In genomic region chr4:75953349-75954060, GRCm38 (mm10) we compare ENCODE assay signal across 13 mouse cellular contexts.
DNase-seq lines count a peak whose midpoint lies in the region; ATAC-seq lines count a peak whose summit lies in the region.
"Had no signal": no experiment of that assay in that cellular context is flagged by ENCODE, and none has a peak within 500 bp of the region (broad histone marks: within the 10 kb centered on the region; RNA-seq: fewer than 3 reads in every experiment).

No protein-coding gene starts in this region.

- H3K9me3 ChIP-seq in heart, embryonic 15.5 days (replicated peaks) = no peaks in the 10 kb centered on the region
- no peaks in the 10 kb centered on the region for H3K9me3 ChIP-seq in limb, embryonic 13.5 days
- H3K9me3 ChIP-seq: embryonic facial prominence, embryonic 12.5 days; neural tube, embryonic 15.5 days had no signal

- peaks cover 4% of the 10 kb centered on the region; the same call in 1 of the 2 replicates for H3K36me3 ChIP-seq in heart, embryonic 15.5 days
- H3K36me3 ChIP-seq in limb, embryonic 13.5 days = peaks cover 19% of the 10 kb centered on the region

- ATAC-seq in heart, embryonic 15.5 days (replicated peaks; ENCODE audit: insufficient number of reproducible peaks, insufficient read depth, low FRiP score, low read depth) = peak; percentile 64
- peak; percentile 91 for ATAC-seq in limb, embryonic 13.5 days (ENCODE audit: low FRiP score, low read depth)

- H3K9ac ChIP-seq in heart, embryonic 15.5 days = no peak overlapping the region
- H3K9ac ChIP-seq in limb, embryonic 13.5 days = no peak overlapping the region
- H3K9ac ChIP-seq: embryonic facial prominence, embryonic 12.5 days; hindbrain, embryonic 14.5 days; neural tube, embryonic 15.5 days had no signal

- H3K4me3 ChIP-seq in heart, embryonic 15.5 days = no peak overlapping the region
- no peak overlapping the region for H3K4me3 ChIP-seq in limb, embryonic 13.5 days
- H3K4me3 ChIP-seq: embryonic facial prominence, embryonic 12.5 days; left cerebral cortex, adult 2 months; neural tube, embryonic 15.5 days had no signal

- peak overlapping the region; percentile 55 for H3K27ac ChIP-seq in heart, embryonic 15.5 days
- H3K27ac ChIP-seq in limb, embryonic 13.5 days = no peak overlapping the region
- H3K27ac ChIP-seq: embryonic facial prominence, embryonic 12.5 days; hindbrain, embryonic 14.5 days; left cerebral cortex, adult 2 months; neural tube, embryonic 15.5 days had no signal

- WGBS in heart, embryonic 15.5 days = 38% methylated on average over 6 of the region's 6 CpGs
- WGBS in limb, embryonic 13.5 days = 42% methylated on average over 6 of the region's 6 CpGs

- peaks cover 7% of the 10 kb centered on the region for H3K4me1 ChIP-seq in heart, embryonic 15.5 days (replicated peaks)
- H3K4me1 ChIP-seq in limb, embryonic 13.5 days = peaks cover 4% of the 10 kb centered on the region; the same call in 1 of the 2 replicates
- H3K4me1 ChIP-seq: embryonic facial prominence, embryonic 12.5 days; neural tube, embryonic 15.5 days had no signal

- DNase-seq in heart, adult 11 months = no peak
- peak; percentile 10 to 48 for DNase-seq in kidney, adult 8-10 months
- peak; percentile 39 for DNase-seq in lung, postnatal 14 days
- DNase-seq in natural killer cell, adult 2 months (ENCODE audit: low spot score in 2 of 2) = no peak
- no peak for DNase-seq in right cerebral cortex, adult 18-20 months
- DNase-seq in layer of hippocampus, adult 8-10 months (ENCODE audit: low spot score in 2 of 2) = no peak
- DNase-seq: adrenal gland, postnatal 14 days had no signal

- no peak overlapping the region for H3K4me2 ChIP-seq in heart, embryonic 15.5 days
- no peak overlapping the region for H3K4me2 ChIP-seq in limb, embryonic 13.5 days (replicated peaks)
- H3K4me2 ChIP-seq: embryonic facial prominence, embryonic 12.5 days; hindbrain, embryonic 14.5 days; neural tube, embryonic 15.5 days had no signal

- no peaks in the 10 kb centered on the region for H3K27me3 ChIP-seq in heart, embryonic 15.5 days
- H3K27me3 ChIP-seq in limb, embryonic 13.5 days = no peaks in the 10 kb centered on the region
- H3K27me3 ChIP-seq: embryonic facial prominence, embryonic 12.5 days; neural tube, embryonic 15.5 days had no signal

Comparison
In these comparisons a context has a peak if more than half of its experiments do, and no peak if none do; other contexts are left out.
1. DNase-seq: peak in kidney, adult 8-10 months (2 of 2) and lung, postnatal 14 days (single experiment); none in heart, adult 11 months (single experiment), natural killer cell, adult 2 months (0 of 2), right cerebral cortex, adult 18-20 months (single experiment) and layer of hippocampus, adult 8-10 months (0 of 2).